Mouse (Mus musculus): ENCODE results near the gene Dlec1.

Gene Dlec1

GRCm38 (mm10) chr9:119089437-119089836, 12.8 kb upstream of the Dlec1 start:
- no peak for DNase-seq (ENCODE audit: low spot score)

- DNase-seq (ENCODE audit: low spot score) = no peak
Measured at GRCm38 (mm10) chr9:119090462-119090861, 11.8 kb upstream of the Dlec1 start.

GRCm38 (mm10) chr9:119091581-119092310, 10.5 kb upstream of the Dlec1 start:
- DNase-seq (ENCODE audit: low spot score) = no peak

GRCm38 (mm10) chr9:119092473-119093418, 9.5 kb upstream of the Dlec1 start:
- no peak for DNase-seq (ENCODE audit: low spot score)

GRCm38 (mm10) chr9:119093419-119094295, 8.6 kb upstream of the Dlec1 start, which contains the start of gene Plcd1:
Plcd1 (minus strand) TSS chr9:119093502.
- DNase-seq (ENCODE audit: low spot score) = peak; percentile 68

- no peak for DNase-seq (ENCODE audit: low spot score)
Measured at GRCm38 (mm10) chr9:119094462-119095109, 7.7 kb upstream of the Dlec1 start.

GRCm38 (mm10) chr9:119100177-119100898, 1.9 kb upstream of the Dlec1 start:
- DNase-seq (ENCODE audit: low spot score) = no peak

- no peak for DNase-seq (ENCODE audit: low spot score)
Measured at GRCm38 (mm10) chr9:119102783-119103113, 470 bp downstream of the Dlec1 start.

GRCm38 (mm10) chr9:119107566-119107965, 5.3 kb downstream of the Dlec1 start:
- no peak for DNase-seq (ENCODE audit: low spot score)

GRCm38 (mm10) chr9:119109685-119110353, 7.5 kb downstream of the Dlec1 start:
- no peak for DNase-seq (ENCODE audit: low spot score)

- DNase-seq (ENCODE audit: low spot score) = no peak
Measured at GRCm38 (mm10) chr9:119110640-119111039, 8.4 kb downstream of the Dlec1 start.

GRCm38 (mm10) chr9:119114911-119115310, 12.6 kb downstream of the Dlec1 start:
- no peak for DNase-seq (ENCODE audit: low spot score)

GRCm38 (mm10) chr9:119119409-119120167, 17.3 kb downstream of the Dlec1 start:
- DNase-seq (ENCODE audit: low spot score) = no peak

GRCm38 (mm10) chr9:119120168-119120560, 17.9 kb downstream of the Dlec1 start:
- no peak for DNase-seq (ENCODE audit: low spot score)

- DNase-seq (ENCODE audit: low spot score) = no peak
Measured at GRCm38 (mm10) chr9:119122596-119123369, 20.5 kb downstream of the Dlec1 start.

GRCm38 (mm10) chr9:119128436-119129181, 26.3 kb downstream of the Dlec1 start:
- no peak for DNase-seq (ENCODE audit: low spot score)

- DNase-seq (ENCODE audit: low spot score) = no peak
Measured at GRCm38 (mm10) chr9:119130692-119131091, 28.4 kb downstream of the Dlec1 start.

GRCm38 (mm10) chr9:119138836-119139235, 36.6 kb downstream of the Dlec1 start:
- no peak for DNase-seq (ENCODE audit: low spot score)
